Mouse (Mus musculus) CH12.LX (cell line): ENCODE measurements around the gene Prkch.

Experiments
- BHLHE40 ChIP-seq: IDR thresholded peaks from 2 replicates; pipeline ENCODE4 v1.6.1; 2011; ENCODE audit warnings: mild to moderate bottlenecking, low read depth, low read length, improper control_type of control experiment
- CHD2 ChIP-seq: IDR thresholded peaks from 2 replicates; pipeline ENCODE4 v1.6.1; 2011; ENCODE audit warnings: low read length, improper control_type of control experiment
- CTCF ChIP-seq, 2 experiments: IDR thresholded peaks in 1 of 2; conservative IDR thresholded peaks in 1 of 2; 2 replicates each; pipeline ENCODE4 v1.5.1; 2011 to 2012; ENCODE audit warnings: low read depth in 2 of 2, low read length in 2 of 2, improper control_type of control experiment in 1 of 2, inconsistent platforms in 1 of 2, mild to moderate bottlenecking in 1 of 2, moderate library complexity in 1 of 2
- EP300 ChIP-seq: IDR thresholded peaks from 2 replicates; pipeline ENCODE4 v1.6.1; 2011; ENCODE audit warnings: low read length, improper control_type of control experiment
- POLR2A ChIP-seq: IDR thresholded peaks from 2 replicates; pipeline ENCODE4 v1.6.1; 2011; ENCODE audit warnings: low read depth, mild to moderate bottlenecking, improper control_type of control experiment, low read length
- RCOR1 ChIP-seq: conservative IDR thresholded peaks from 2 replicates; pipeline ENCODE4 v1.6.1; 2012; ENCODE audit warnings: low read depth, mild to moderate bottlenecking, inconsistent platforms, low read length, improper control_type of control experiment
- TBP ChIP-seq: conservative IDR thresholded peaks from 2 replicates; pipeline ENCODE4 v1.6.1; 2011; ENCODE audit warnings: low read depth, low read length, improper control_type of control experiment
- ZC3H11A ChIP-seq: IDR thresholded peaks from 2 replicates; pipeline ENCODE4 v1.6.1; 2012; ENCODE audit warnings: low read depth, mild to moderate bottlenecking, inconsistent platforms, low read length, improper control_type of control experiment
- ZNF384 ChIP-seq: IDR thresholded peaks from 2 replicates; pipeline ENCODE4 v1.6.1; 2012; ENCODE audit warnings: low read depth, low read length, improper control_type of control experiment, inconsistent platforms

- TF ChIP-seq EP300 (no peak), RCOR1 (no peak), CTCF (conservative IDR thresholded peaks at IDR 0.05 in 1 of 2, IDR thresholded peaks at IDR 0.05 in 1 of 2; ENCODE audit: low read depth in 2 of 2, low read length in 2 of 2) (no peak), POLR2A (no peak), ZNF384 (no peak), CHD2 (no peak), BHLHE40 (no peak), TBP (no peak), ZC3H11A (no peak)
Measured at GRCm38 (mm10) chr12:73715331-73715730, 130.7 kb downstream of the Prkch start.
